Mouse (Mus musculus): ENCODE data around the gene Dop1a. TPM values are rescaled to one million over a fixed set of nuclear protein-coding genes. Genes with fewer than 3 reads are reported as not detected.
A peak's percentile ranks its signal among the peaks of the same experiment; 100 is the strongest.
"Not testable (repeated sequence)": the region's sequence is repeated elsewhere in the genome, so short reads cannot be mapped to it uniquely, and the experiment has no call there.

Dop1a gene
- polyA plus RNA-seq, 1 experiment: 37.6 TPM

GRCm38 (mm10) chr9:86592676-86593668 lies 126.0 kb downstream of the Dop1a start:
- TF ChIP-seq CTCF (IDR thresholded peaks at IDR 0.05; ENCODE audit: extremely low read depth, insufficient read depth, low read length): peak; percentile 13; the same call in 1 of the 2 replicates
- no peak for TF ChIP-seq POLR2A (IDR thresholded peaks at IDR 0.05; ENCODE audit: extremely low read depth, insufficient read depth, low read length)
- Histone ChIP-seq H3K27ac (ENCODE audit: insufficient read depth, low read length) (no peak overlapping the region), H3K4me1 (ENCODE audit: control insufficient read depth, insufficient read depth, low read length) (peaks cover 4% of the 10 kb centered on the region; the same call in 1 of the 2 replicates), H3K4me3 (ENCODE audit: insufficient read depth, low read length) (no peak overlapping the region)

- not testable (repeated sequence) for H3K4me1 ChIP-seq (ENCODE audit: control insufficient read depth, insufficient read depth, low read length); H3K4me3 ChIP-seq (ENCODE audit: insufficient read depth, low read length); H3K27ac ChIP-seq (ENCODE audit: insufficient read depth, low read length)
Observed at GRCm38 (mm10) chr9:86594357-86594767, 127.4 kb downstream of the Dop1a start.

DNA sequence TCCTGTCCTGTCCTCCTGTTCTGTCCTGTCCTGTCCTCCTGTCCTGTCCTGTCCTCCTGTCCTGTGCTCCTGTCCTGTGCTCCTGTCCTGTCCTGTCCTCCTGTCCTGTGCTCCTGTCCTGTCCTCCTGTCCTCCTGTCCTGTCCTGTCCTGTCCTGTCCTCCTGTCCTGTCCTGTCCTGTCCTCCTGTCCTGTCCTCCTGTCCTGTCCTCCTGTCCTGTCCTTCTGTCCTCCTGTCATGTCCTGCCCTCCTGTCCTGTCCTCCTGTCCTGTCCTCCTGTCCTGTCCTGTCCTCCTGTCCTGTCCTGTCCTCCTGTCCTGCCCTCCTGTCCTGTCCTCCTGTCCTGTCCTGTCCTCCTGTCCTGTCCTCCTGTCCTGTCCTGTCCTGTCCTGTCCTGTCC lies 130.0 kb downstream of the Dop1a start:
- not testable (repeated sequence) for H3K4me1 ChIP-seq (ENCODE audit: control insufficient read depth, insufficient read depth, low read length); H3K4me3 ChIP-seq (ENCODE audit: insufficient read depth, low read length); H3K27ac ChIP-seq (ENCODE audit: insufficient read depth, low read length)

- TF ChIP-seq POLR2A (IDR thresholded peaks at IDR 0.05; ENCODE audit: extremely low read depth, insufficient read depth, low read length): no peak
- TF ChIP-seq CTCF (IDR thresholded peaks at IDR 0.05; ENCODE audit: extremely low read depth, insufficient read depth, low read length): no peak
- H3K27ac ChIP-seq (ENCODE audit: insufficient read depth, low read length): no peak overlapping the region
- H3K4me3 ChIP-seq (ENCODE audit: insufficient read depth, low read length): no peak overlapping the region
- no peaks in the 10 kb centered on the region for H3K4me1 ChIP-seq (ENCODE audit: control insufficient read depth, insufficient read depth, low read length)
Observed at GRCm38 (mm10) chr9:86599723-86600303, 132.9 kb downstream of the Dop1a start.

Other genes with a start within 250 kb of the Dop1a start
- 2.2 TPM in 2 replicates for gene Ube2cbp, start 2.2 kb upstream of the Dop1a start, polyA plus RNA-seq (2012; rRNA removed)
- 9.9 and 10.8 TPM in 2 replicates for gene Pgm3, start 104.7 kb downstream of the Dop1a start, polyA plus RNA-seq (2012; rRNA removed)
- 24.2 and 26.1 TPM in 2 replicates for gene Rwdd2a, start 104.8 kb downstream of the Dop1a start, polyA plus RNA-seq (2012; rRNA removed)
- gene Me1, start 228.8 kb downstream of the Dop1a start, polyA plus RNA-seq (2012; rRNA removed): 45.1 and 45.6 TPM in 2 replicates

Data from cortical plate, adult 2 months (tissue).